Mouse (Mus musculus): ENCODE results near the gene Dnlz.

The Dnlz gene

DNA sequence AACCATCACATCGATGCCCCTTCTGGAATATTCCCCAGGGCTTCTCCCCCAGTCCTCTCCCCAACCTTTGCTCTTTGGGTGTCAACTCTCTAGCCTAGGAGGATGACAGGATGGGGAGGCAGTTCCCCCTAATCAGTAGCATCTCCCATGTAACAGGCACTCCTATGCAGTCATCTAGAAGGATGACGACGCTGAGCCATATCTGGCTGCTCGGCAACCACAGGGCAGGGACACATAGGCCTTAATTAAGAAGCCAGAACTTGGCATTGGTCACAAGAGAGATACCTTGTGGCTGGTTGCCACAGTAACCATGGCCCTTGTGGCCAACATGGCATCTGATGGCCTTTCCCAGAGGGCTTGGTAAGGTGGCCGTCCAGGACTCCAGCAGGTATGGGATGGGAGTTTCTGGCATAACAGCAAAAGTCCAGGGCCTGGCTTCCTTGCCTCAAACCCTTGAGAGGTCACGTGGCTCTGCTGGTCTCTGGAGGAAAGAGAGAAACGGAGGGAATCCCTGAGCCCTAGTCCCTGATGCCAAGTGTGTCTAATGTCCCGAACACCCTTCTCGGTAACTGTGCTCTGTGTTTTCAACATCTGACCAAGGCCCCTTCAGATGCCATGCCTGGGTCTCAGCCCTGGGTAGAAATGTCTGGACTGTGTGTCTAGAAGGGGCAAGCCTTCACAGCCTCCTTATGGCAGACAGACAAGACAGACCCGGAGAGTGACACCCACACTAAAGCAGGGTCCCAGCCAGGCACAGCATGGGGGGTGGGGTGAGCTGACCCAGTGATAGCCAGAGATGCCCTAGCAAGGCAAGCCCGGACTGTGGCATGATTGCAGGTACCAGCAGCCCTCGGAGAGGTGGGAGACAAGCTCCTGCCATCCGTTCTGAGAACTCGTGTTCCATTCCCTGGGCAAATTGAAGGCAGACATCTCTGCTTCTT lies 31.4 kb downstream of the Dnlz start:
- no peak for DNase-seq (ENCODE audit: low spot score)

DNA sequence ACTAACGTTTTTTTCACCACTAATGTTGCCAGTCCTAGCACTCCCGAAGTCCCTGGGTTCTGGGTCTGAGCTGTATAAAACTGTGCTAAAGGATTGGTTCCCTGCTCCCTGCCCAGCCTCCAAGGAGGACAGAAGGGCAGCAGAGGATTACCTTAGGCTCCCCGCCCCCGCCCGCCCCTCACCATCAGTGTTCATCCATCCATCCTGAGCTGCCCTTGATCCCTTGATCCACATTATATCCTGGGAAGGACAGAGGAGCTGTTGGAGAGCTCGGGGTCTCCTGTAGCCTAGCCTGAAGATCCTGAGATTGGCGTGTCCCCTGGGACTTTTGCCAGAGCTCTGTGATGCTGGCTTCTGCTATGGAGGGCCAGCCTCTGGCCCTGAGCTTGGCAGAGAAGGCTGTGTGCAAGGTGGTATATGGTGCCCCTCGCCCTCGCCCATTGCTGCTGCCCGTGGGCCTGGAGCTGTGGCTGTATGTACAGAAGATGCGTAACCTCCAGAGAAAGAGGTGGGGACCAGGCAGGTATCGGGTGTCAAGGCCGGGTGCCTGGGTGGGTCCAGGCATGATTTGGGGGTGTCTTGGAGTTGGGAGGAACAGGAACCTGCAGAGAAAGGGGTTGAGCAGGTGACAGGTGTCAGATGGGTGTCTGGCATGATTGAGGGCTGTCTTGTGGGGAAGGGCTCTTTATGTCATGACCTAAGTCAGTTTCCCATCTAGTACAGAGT lies 32.2 kb downstream of the Dnlz start:
- no peak for DNase-seq (ENCODE audit: low spot score)

GRCm38 (mm10) chr2:26319109-26319508 lies 32.8 kb downstream of the Dnlz start:
- no peak for DNase-seq (ENCODE audit: low spot score)

DNA sequence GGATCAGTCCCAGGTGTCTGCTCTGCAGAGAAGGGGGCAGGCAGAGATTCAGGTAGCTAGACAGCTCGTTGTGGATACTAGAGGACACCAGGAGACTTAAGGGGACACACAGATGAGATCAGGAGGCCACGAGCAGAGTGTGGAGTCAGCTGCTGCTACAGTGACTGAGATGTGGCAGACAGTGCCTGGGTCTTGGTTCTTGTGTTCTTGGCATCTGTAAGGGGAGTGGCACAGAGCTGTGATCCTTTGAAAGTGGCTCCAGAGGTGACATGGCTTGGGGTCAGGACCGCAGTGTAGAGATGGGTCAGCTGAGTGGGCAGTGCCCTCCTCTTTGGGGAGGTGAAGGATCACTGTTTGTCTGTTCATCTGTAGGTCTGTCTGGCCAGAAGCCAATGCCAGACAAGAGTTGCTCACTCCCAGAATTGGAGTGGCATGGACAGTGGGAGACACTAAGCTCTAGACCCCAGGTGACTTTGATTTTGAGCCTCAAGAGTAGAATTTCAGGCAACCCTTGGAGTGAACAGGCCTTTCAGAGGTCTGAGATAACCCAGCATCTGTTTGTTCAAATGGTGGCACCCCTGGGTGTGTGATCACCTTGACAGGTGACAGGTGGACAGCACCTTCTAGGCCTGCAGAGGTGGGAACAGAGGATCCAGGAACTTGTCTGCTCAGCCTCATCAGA lies 33.8 kb downstream of the Dnlz start:
- no peak for DNase-seq (ENCODE audit: low spot score)

DNA sequence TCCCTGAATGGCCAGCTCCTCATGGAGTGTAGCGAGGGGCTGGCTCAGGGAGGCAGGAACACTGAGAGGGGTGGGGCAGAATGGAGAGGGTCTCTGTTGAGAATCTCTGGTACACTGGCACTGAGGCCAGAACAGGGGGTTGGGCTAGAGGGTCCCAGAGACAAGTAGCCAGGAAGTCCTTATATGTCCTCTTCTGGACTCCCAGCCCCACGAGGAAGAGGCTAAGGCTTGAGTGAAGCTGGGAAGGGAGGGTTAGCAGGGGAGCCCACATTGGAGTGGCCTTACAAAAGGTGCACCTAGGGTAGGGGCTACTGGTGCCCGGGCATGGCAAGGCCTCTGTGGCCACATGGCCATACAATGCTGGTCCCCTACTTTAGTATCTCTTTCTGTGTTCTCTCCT lies 34.5 kb downstream of the Dnlz start:
- DNase-seq (ENCODE audit: low spot score): no peak

DNA sequence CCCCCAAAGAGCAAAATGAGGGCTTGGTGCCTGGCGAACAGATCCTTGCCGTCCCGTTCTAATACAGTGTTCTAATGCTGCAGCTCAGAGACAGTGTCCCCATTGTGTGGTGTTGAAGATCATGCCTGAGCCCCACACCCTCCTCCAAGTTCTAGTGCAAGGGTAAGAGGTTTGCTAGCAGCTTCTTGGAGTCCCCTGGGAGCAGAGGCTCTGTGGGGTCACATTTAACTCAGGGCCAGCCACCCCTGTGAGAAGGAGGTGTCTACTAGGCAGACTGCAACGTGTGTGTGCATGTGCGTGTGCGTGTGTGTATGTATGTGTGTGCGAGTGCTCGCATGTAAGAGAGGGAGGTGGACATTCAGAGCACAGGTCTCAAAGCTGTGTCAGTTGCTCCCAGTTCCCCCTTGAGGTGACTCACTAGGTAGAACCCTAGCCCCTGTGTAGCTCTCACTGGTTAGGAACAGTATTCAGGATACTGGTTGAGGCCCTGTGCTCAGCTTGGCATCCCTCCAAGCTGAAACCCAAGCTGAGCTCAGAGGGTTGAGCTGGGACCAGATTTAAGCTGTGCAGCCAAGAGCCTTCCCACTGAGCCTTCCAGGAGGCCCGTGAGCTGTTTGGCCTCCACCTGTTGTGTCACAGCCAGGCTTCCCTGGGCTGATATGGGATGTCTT lies 35.2 kb downstream of the Dnlz start:
- DNase-seq (ENCODE audit: low spot score): no peak

- DNase-seq (ENCODE audit: low spot score): no peak
These were observed 36.0 kb downstream of the Dnlz start for GRCm38 (mm10) chr2:26315925-26316311.

- DNase-seq (ENCODE audit: low spot score): no peak
These were observed 36.6 kb downstream of the Dnlz start, which contains the start of gene Gpsm1 for GRCm38 (mm10) chr2:26315072-26315924. TSS of gene Gpsm1 (plus strand) at chr2:26315515.

DNA sequence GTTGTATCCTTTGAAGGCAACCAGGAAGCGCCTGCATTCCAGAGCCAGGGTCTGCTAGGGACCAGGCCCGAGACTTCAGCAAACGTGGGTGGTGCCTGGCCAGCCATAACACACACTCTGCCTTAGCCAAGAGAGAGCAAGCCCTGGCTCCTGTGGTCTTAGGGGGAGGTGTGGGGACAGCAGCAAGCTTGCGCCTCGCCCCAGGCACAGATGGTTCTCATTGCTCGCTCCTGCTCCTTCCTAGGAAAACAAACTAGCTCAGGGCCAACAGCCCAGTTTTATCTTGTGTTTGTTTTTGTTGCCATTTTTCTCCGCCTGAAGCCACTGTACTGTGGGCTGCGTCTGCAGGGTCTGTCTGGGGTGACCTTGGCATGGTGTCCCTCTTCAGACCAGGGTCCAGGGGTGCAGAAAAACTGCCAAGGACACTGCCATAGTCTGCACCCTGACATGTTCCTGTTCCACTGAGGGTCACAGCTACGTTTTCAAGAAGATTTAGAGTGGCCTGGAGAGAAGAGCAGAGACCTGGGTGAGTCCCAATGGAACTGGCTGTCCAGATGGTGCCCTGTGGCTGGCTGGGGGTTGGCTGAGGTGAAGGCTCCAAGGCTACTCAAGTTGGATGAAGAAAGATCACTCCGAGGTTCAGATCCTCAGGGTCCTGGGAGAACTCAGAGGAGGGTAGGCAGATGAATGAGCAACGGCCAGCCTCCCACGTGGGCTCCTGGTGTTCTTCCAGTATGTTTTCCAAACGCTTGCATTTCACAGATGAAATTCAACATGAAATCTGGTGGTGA lies 37.4 kb downstream of the Dnlz start:
- DNase-seq (ENCODE audit: low spot score): no peak

- no peak for DNase-seq (ENCODE audit: low spot score)
These were observed 38.5 kb downstream of the Dnlz start for GRCm38 (mm10) chr2:26313394-26313793.

DNA sequence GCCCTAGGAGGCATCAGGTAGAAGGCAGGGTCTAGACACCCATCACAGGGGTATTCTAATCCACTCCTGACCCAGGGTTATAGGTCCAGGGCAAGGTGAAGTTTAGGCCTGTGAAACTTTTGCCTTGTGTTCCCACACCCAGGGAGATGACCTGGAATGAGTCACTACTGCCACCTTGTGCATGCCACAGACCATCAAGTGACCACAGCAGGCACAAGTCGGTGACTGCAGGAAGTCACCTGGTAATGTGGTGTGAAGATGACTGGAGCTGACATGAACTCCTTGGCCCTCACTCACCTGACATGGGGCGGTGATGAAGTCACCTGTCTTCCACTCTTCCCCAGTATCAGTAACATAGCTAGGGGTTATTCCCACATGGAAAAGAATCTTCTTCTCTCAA lies 39.1 kb downstream of the Dnlz start:
- no peak for DNase-seq (ENCODE audit: low spot score)

- no peak for DNase-seq (ENCODE audit: low spot score)
These were observed 40.0 kb downstream of the Dnlz start for GRCm38 (mm10) chr2:26311936-26312335.

GRCm38 (mm10) chr2:26309739-26310138 lies 42.2 kb downstream of the Dnlz start:
- no peak for DNase-seq (ENCODE audit: low spot score)

- DNase-seq (ENCODE audit: low spot score): no peak
These were observed 45.2 kb downstream of the Dnlz start for GRCm38 (mm10) chr2:26306702-26307101.

- no peak for DNase-seq (ENCODE audit: low spot score)
These were observed 46.4 kb downstream of the Dnlz start for GRCm38 (mm10) chr2:26305555-26305954.

GRCm38 (mm10) chr2:26304711-26305110 lies 47.2 kb downstream of the Dnlz start:
- DNase-seq (ENCODE audit: low spot score): no peak

DNA sequence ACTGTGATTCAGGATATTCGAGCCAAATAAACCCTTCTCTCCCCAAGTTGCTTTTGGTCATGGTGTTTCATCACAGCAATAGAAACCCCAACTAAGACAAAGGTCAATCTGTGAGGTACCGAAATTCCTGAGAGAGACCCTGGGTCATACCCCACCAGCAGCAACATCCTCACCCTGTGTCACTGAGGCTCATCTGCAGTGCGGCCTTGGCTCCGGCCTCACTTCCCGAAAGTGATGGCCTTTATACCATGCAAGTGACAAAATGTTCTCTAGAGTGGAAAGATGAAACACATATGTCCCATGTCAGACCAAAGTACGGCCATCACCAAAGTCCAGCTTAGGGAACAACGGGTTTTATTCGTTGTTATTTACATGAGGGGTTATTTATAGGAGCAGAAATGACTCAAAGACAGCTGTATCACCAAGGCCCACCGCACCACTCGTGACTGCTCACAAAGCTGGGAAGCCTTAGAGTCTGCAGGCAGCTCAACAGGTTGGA lies 49.9 kb downstream of the Dnlz start:
- no peak for DNase-seq (ENCODE audit: low spot score)

GRCm38 (mm10) chr2:26300808-26301174 lies 51.1 kb downstream of the Dnlz start:
- DNase-seq (ENCODE audit: low spot score): peak; percentile 82

DNA sequence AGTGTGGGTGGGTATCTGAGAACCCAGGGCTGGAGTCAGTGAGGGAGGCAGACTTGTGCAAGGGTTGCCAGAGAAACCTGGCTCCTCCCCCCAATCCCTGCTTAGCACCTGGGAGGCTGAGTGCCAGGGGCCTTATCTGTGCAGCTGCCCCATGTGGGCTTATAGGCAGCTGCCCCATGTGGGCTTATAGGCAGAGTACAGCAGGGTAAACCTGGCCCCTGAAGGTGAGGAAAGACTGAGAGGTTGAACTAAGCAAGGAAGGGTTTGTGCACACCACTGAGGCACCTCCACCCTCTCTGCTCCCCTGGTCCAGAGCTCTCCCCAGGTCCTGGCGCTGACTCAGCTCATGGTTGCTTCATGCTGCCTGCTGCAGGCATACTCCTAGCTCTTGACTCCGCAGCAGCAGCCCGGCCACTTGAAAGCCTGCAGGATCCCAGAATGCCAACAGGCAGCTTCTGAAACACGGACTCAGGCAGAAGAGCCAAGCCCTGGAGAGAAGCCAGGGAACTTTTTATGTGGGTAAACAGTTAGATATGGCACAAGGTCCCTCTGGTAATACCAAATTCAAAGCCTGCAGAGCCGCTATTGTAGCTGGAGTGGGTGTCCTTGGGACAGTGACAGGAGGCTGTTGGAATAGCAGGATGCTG lies 51.6 kb downstream of the Dnlz start:
- DNase-seq (ENCODE audit: low spot score): no peak

- no peak for DNase-seq (ENCODE audit: low spot score)
These were observed 52.6 kb downstream of the Dnlz start for GRCm38 (mm10) chr2:26299336-26299735.

Data from left cerebral cortex, adult 11 months (tissue).